Mouse (Mus musculus) limb, embryonic 11.5 days (tissue): Measurements from ENCODE around the gene Ube2b. TPM values are rescaled to one million over a fixed set of nuclear protein-coding genes. Genes with fewer than 3 reads are reported as not detected.

Experiments
- ATAC-seq: fragments of 200-750 bp; cut with Nextera tagmentation; 2 replicates; pipeline ENCODE4 v1.8.0; 2017; ENCODE audit warnings: low read depth; ENCODE audit not compliant: insufficient number of reproducible peaks, low FRiP score, low TSS enrichment
- DNase-seq: peaks from one replicate; pipeline ENCODE4 v3.0.0-alpha.2; 2015; ENCODE audit warnings: low spot score
- H3K27ac ChIP-seq: fragments of 300-500 bp; sonication (generic); replicated peaks from 2 replicates; pipeline ENCODE4 v1.5.1; 2014; ENCODE audit warnings: low read depth, mild to moderate bottlenecking, low read length
- H3K27me3 ChIP-seq: fragments of 300-500 bp; sonication (generic); 2 replicates; pipeline ENCODE4 v1.6.1; 2014; ENCODE audit warnings: mild to moderate bottlenecking, low read length, mixed read lengths; ENCODE audit not compliant: control insufficient read depth, insufficient read depth
- H3K36me3 ChIP-seq: fragments of 300-500 bp; sonication (generic); 2 replicates; pipeline ENCODE4 v1.6.1; 2014; ENCODE audit warnings: mild to moderate bottlenecking, low read length, moderate library complexity, mixed read lengths; ENCODE audit not compliant: control insufficient read depth, insufficient read depth
- H3K4me1 ChIP-seq: fragments of 300-500 bp; sonication (generic); 2 replicates; pipeline ENCODE4 v1.6.1; 2014; ENCODE audit warnings: low read length, mixed read lengths; ENCODE audit not compliant: control insufficient read depth, insufficient read depth
- H3K4me2 ChIP-seq: fragments of 300-500 bp; sonication (generic); 2 replicates; pipeline ENCODE4 v1.6.1; 2014; ENCODE audit warnings: low read depth, mild to moderate bottlenecking, moderate library complexity; ENCODE audit not compliant: severe bottlenecking
- H3K4me3 ChIP-seq: fragments of 300-500 bp; sonication (generic); 2 replicates; pipeline ENCODE4 v1.5.1; 2014; ENCODE audit warnings: low read depth, low read length
- H3K9ac ChIP-seq: fragments of 300-500 bp; sonication (generic); 2 replicates; pipeline ENCODE4 v1.6.1; 2014; ENCODE audit warnings: mild to moderate bottlenecking, low read length
- H3K9me3 ChIP-seq: fragments of 300-500 bp; sonication (generic); 2 replicates; pipeline ENCODE4 v1.6.1; 2016; ENCODE audit warnings: low read length; ENCODE audit not compliant: control insufficient read depth
- WGBS: fragments of 180-500 bp; shearing (Covaris S2); extraction: QIAGEN DNeasy Blood & Tissue Kit; methylation state at CpG from one replicate; pipeline ENCODE4 v1.1.7; 2014; 5-methylcytosine and 5-hydroxymethylcytosine counted together
- polyA plus RNA-seq: library from polyadenylated mRNA; unstranded; fragments of >200 nt; fragmentation: Nextera tagmentation; extraction: Ambion mirVana; gene quantifications from 2 replicates; pipeline ENCODE4 v1.2.1, GENCODE M21; 2014

The Ube2b gene
- polyA plus RNA-seq, 1 experiment from 2014 or later: 191 TPM

GRCm38 (mm10) chr11:51938817-51939589 is 61.6 kb downstream of the Ube2b start:
- Histone ChIP-seq H3K27me3 (no peaks in the 10 kb centered on the region), H3K9ac (no peak overlapping the region), H3K4me3 (no peak overlapping the region), H3K4me1 (0 out of 2 replicates have a peak, but pooled peaks cover 3% of the 10 kb centered on the region), H3K27ac (no peak overlapping the region), H3K9me3 (no peaks in the 10 kb centered on the region), H3K36me3 (no peaks in the 10 kb centered on the region), H3K4me2 (no peak overlapping the region)
- 85% methylated on average over 12 of the region's 12 CpGs for WGBS
- ATAC-seq (no peak), DNase-seq (no peak)

DNA sequence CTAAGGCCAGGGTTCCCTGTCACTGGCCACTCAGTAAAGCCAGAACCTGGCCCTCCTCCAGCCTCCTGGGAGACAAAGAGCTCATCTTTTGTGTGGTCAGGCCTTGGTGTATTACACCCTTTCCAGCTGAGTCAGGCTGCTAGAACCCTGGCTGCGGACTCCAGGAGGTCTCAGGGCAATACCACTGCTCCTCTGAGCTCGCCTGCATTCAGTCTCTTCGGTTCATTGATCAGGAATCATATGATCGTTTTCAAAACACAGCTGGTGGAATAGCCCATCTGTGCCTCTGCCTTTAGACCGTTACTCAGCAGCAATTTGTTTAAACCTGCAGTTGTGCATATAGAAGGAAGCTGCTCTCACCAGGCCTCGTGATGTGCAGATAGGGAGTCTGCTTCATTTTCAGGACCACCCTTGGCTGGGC is 63.2 kb downstream of the Ube2b start:
- no peak for DNase-seq
- Histone ChIP-seq H3K9me3 (no peaks in the 10 kb centered on the region), H3K36me3 (no peaks in the 10 kb centered on the region), H3K4me3 (no peak overlapping the region), H3K27me3 (no peaks in the 10 kb centered on the region), H3K9ac (no peak overlapping the region), H3K4me1 (no peaks in the 10 kb centered on the region), H3K4me2 (no peak overlapping the region), H3K27ac (no peak overlapping the region)
- WGBS: 80% methylated on average over 6 of the region's 6 CpGs
- no peak for ATAC-seq

GRCm38 (mm10) chr11:51935636-51936434 is 64.7 kb downstream of the Ube2b start:
- Histone ChIP-seq H3K4me3 (no peak overlapping the region), H3K4me2 (no peak overlapping the region), H3K36me3 (no peaks in the 10 kb centered on the region), H3K27me3 (no peaks in the 10 kb centered on the region), H3K9ac (no peak overlapping the region), H3K9me3 (no peaks in the 10 kb centered on the region), H3K4me1 (no peaks in the 10 kb centered on the region), H3K27ac (no peak overlapping the region)
- DNase-seq: no peak
- WGBS: 52% methylated on average over 5 of the region's 5 CpGs
- no peak for ATAC-seq

Other genes starting within 250 kb of the Ube2b start
- gene Sec24a, start 237.1 kb downstream of the Ube2b start, polyA plus RNA-seq: 11.4 and 13.6 TPM in 2 replicates
- 89.5 and 90.5 TPM in 2 replicates for gene Sar1b, start 237.1 kb downstream of the Ube2b start, polyA plus RNA-seq
- 0.28 and 0.44 TPM in 2 replicates for gene Jade2, start 143.1 kb downstream of the Ube2b start, polyA plus RNA-seq
- gene Cdkn2aipnl, start 33.1 kb downstream of the Ube2b start, polyA plus RNA-seq: 129 and 139 TPM in 2 replicates
- gene Cdkl3, start 3.5 kb upstream of the Ube2b start, polyA plus RNA-seq: 9.6 and 13.3 TPM in 2 replicates
- gene Ppp2ca, start 97.9 kb upstream of the Ube2b start, polyA plus RNA-seq: 112 and 117 TPM in 2 replicates
- gene Olfr1373, start 144.8 kb upstream of the Ube2b start, polyA plus RNA-seq: not detected in 2 replicates
- gene Olfr1371, start 213.2 kb upstream of the Ube2b start, polyA plus RNA-seq: not detected in 2 replicates
- 915 and 1,008 TPM in 2 replicates for gene Skp1a, start 231.2 kb upstream of the Ube2b start, polyA plus RNA-seq